In the genomic region with DNA sequence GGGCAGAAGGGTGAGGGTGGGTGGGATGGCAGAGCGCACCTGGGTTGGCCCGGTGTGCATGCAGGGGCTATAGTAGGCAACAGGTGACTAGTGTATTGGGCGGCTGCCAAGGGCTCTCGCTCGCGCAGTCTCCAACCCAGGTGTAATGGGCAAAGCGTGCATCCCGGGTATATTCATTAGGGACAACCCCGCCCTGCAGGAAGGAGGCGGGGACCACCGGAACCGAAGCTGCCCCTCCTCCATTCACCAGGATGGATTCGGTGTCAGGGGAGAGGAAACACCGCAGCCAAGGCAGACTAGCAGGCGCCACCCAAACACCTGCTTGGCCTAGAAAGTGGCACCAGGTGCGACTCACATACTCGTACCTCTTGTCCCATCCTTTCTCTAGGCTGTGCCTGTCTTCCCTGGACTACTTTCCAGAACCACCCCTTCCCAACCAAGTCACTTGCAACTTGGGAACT, we compare ENCODE assay signal across 7 mouse cellular contexts. TPM values are rescaled to one million over a fixed set of nuclear protein-coding genes. Genes with fewer than 3 reads are reported as not detected.
DNase-seq lines count a peak whose midpoint lies in the region; ATAC-seq lines count a peak whose summit lies in the region.

No protein-coding gene starts in this region.

- peak; percentile 29 for DNase-seq in Muller cell, postnatal 12 days (ENCODE audit: inconsistent ontology term)
- DNase-seq in adrenal gland, postnatal 4 days (ENCODE audit: low spot score in 2 of 2): peak; percentile 39 to 66
- no peak for DNase-seq in hindbrain, embryonic 14.5 days (ENCODE audit: low spot score)
- DNase-seq in thymus, postnatal 0 days (ENCODE audit: low spot score): peak; percentile 63

- no peaks in the 10 kb centered on the region for H3K9me3 ChIP-seq in forebrain, embryonic 12.5 days
- H3K9me3 ChIP-seq in hindbrain, embryonic 14.5 days (ENCODE audit: control insufficient read depth, low read length): no peaks in the 10 kb centered on the region
- no peaks in the 10 kb centered on the region for H3K9me3 ChIP-seq in limb, embryonic 12.5 days
- H3K9me3 ChIP-seq in midbrain, embryonic 13.5 days: no peaks in the 10 kb centered on the region

- H3K9ac ChIP-seq in forebrain, embryonic 12.5 days: peak overlapping the region; percentile 44; the same call in 1 of the 2 replicates
- peak overlapping the region; percentile 41; the same call in 1 of the 2 replicates for H3K9ac ChIP-seq in hindbrain, embryonic 14.5 days
- peak overlapping the region; percentile 44 for H3K9ac ChIP-seq in limb, embryonic 12.5 days (replicated peaks)
- peak overlapping the region; percentile 29; the same call in 1 of the 2 replicates for H3K9ac ChIP-seq in midbrain, embryonic 13.5 days (replicated peaks)

- peaks cover 28% of the 10 kb centered on the region for H3K4me1 ChIP-seq in forebrain, embryonic 12.5 days
- peaks cover 18% of the 10 kb centered on the region for H3K4me1 ChIP-seq in hindbrain, embryonic 14.5 days (replicated peaks; ENCODE audit: control insufficient read depth, insufficient read depth, low read length)
- H3K4me1 ChIP-seq in limb, embryonic 12.5 days (replicated peaks): peaks cover 32% of the 10 kb centered on the region
- peaks cover 39% of the 10 kb centered on the region for H3K4me1 ChIP-seq in midbrain, embryonic 13.5 days (replicated peaks)

- peak overlapping the region; percentile 59 for H3K4me2 ChIP-seq in forebrain, embryonic 12.5 days
- peak overlapping the region; percentile 62 for H3K4me2 ChIP-seq in hindbrain, embryonic 14.5 days (replicated peaks)
- peak overlapping the region; percentile 72 for H3K4me2 ChIP-seq in limb, embryonic 12.5 days
- H3K4me2 ChIP-seq in midbrain, embryonic 13.5 days (replicated peaks): peak overlapping the region; percentile 59

- 2% methylated on average over 17 of the region's 17 CpGs for WGBS in forebrain, embryonic 12.5 days
- 1% methylated on average over 17 of the region's 17 CpGs for WGBS in hindbrain, embryonic 14.5 days
- WGBS in limb, embryonic 12.5 days: under 1% methylated on average over 17 of the region's 17 CpGs
- WGBS in midbrain, embryonic 13.5 days: 2% methylated on average over 17 of the region's 17 CpGs

- peaks cover 16% of the 10 kb centered on the region for H3K27me3 ChIP-seq in forebrain, embryonic 12.5 days
- H3K27me3 ChIP-seq in hindbrain, embryonic 14.5 days (ENCODE audit: control insufficient read depth, insufficient read depth, low read length): no peaks in the 10 kb centered on the region
- no peaks in the 10 kb centered on the region for H3K27me3 ChIP-seq in limb, embryonic 12.5 days
- no peaks in the 10 kb centered on the region for H3K27me3 ChIP-seq in midbrain, embryonic 13.5 days

- no peak; the same call in 1 of the 2 replicates for ATAC-seq in forebrain, embryonic 12.5 days (ENCODE audit: low FRiP score)
- ATAC-seq in hindbrain, embryonic 14.5 days (ENCODE audit: low FRiP score): peak; percentile 15; the same call in 1 of the 2 replicates
- ATAC-seq in limb, embryonic 12.5 days (ENCODE audit: insufficient number of reproducible peaks, insufficient read depth, low FRiP score, low TSS enrichment, low read depth): peak; percentile 22; the same call in 1 of the 2 replicates
- no peak for ATAC-seq in midbrain, embryonic 13.5 days

- peak overlapping the region; percentile 31 for H3K4me3 ChIP-seq in forebrain, embryonic 12.5 days (replicated peaks)
- peak overlapping the region; percentile 68 for H3K4me3 ChIP-seq in hindbrain, embryonic 14.5 days (replicated peaks; ENCODE audit: low read length)
- H3K4me3 ChIP-seq in limb, embryonic 12.5 days (replicated peaks): peak overlapping the region; percentile 43
- peak overlapping the region; percentile 36 for H3K4me3 ChIP-seq in midbrain, embryonic 13.5 days (replicated peaks)

- H3K27ac ChIP-seq in forebrain, embryonic 12.5 days: no peak overlapping the region
- peak overlapping the region; percentile 2; the same call in 1 of the 2 replicates for H3K27ac ChIP-seq in hindbrain, embryonic 14.5 days
- peak overlapping the region; percentile 74 for H3K27ac ChIP-seq in limb, embryonic 12.5 days
- no peak overlapping the region for H3K27ac ChIP-seq in midbrain, embryonic 13.5 days

- H3K36me3 ChIP-seq in forebrain, embryonic 12.5 days (replicated peaks): no peaks in the 10 kb centered on the region
- H3K36me3 ChIP-seq in hindbrain, embryonic 14.5 days (replicated peaks; ENCODE audit: control insufficient read depth, insufficient read depth): no peaks in the 10 kb centered on the region
- no peaks in the 10 kb centered on the region for H3K36me3 ChIP-seq in limb, embryonic 12.5 days
- no peaks in the 10 kb centered on the region for H3K36me3 ChIP-seq in midbrain, embryonic 13.5 days

RNA-seq across cellular contexts. Expression of a gene that starts 4.2 kb away (rescaled TPM):
- total RNA-seq in adrenal gland, postnatal 4 days (2021): 100 to 1,000 TPM; 463 to 511 TPM
- polyA plus RNA-seq in forebrain, embryonic 12.5 days (2016; fragmentation: Nextera tagmentation; extraction: Ambion mirVana): 163 TPM in 2 replicates
- 314 and 316 TPM in 2 replicates for polyA plus RNA-seq in hindbrain, embryonic 14.5 days (2014; fragmentation: Nextera tagmentation; extraction: Ambion mirVana)
- 370 and 373 TPM in 2 replicates for polyA plus RNA-seq in limb, embryonic 12.5 days (2016; fragmentation: Nextera tagmentation; extraction: Ambion mirVana)
- polyA plus RNA-seq in midbrain, embryonic 13.5 days (2015; fragmentation: Nextera tagmentation; extraction: Ambion mirVana): 161 and 178 TPM in 2 replicates
- polyA plus RNA-seq in thymus, postnatal 0 days (2015; fragmentation: Nextera tagmentation; extraction: Ambion mirVana): 152 and 159 TPM in 2 replicates

Comparison
In these comparisons a context has a peak if more than half of its experiments do, and no peak if none do; other contexts are left out.
1. ATAC-seq: peak in hindbrain, embryonic 14.5 days (single experiment) and limb, embryonic 12.5 days (single experiment); none in forebrain, embryonic 12.5 days (single experiment) and midbrain, embryonic 13.5 days (single experiment).
2. H3K27ac ChIP-seq: peak in hindbrain, embryonic 14.5 days (single experiment) and limb, embryonic 12.5 days (single experiment); none in forebrain, embryonic 12.5 days (single experiment) and midbrain, embryonic 13.5 days (single experiment).
3. Peak in every context shown above with its lines, with median percentiles within 50 percentile points of each other: H3K4me2 ChIP-seq, H3K4me3 ChIP-seq and H3K9ac ChIP-seq.